Mouse (Mus musculus): ENCODE results near the gene Abcg4. TPM values are rescaled to one million over a fixed set of nuclear protein-coding genes. Genes with fewer than 3 reads are reported as not detected.
A peak's percentile ranks its signal among the peaks of the same experiment; 100 is the strongest.

The Abcg4 gene
- polyA plus RNA-seq, 1 experiment, result 1.2 TPM

DNA sequence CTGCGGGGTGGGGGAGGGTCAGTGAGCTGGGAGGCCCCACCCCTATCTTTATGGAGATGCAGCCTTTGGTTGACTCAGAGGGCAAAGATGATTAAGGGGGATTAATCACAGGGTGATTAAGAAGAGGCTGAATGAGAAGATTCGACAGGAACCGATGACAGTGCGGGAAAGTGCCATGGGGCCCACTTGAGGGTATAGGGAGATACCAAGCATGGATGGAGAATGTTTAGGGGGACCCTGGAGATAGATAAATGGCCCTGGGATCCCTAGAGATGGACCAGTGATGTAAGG is 25.8 kb upstream of the Abcg4 start:
- no peaks in the 10 kb centered on the region for H3K27me3 ChIP-seq (ENCODE audit: control insufficient read depth, insufficient read depth, low read length)
- 93% methylated on average over 4 of the region's 4 CpGs for WGBS
- H3K27ac ChIP-seq (ENCODE audit: control insufficient read depth, insufficient read depth, low read length), result no peak overlapping the region
- no peak overlapping the region for H3K4me3 ChIP-seq (ENCODE audit: control insufficient read depth, insufficient read depth, low read length)
- peaks cover 48% of the 10 kb centered on the region for H3K36me3 ChIP-seq (ENCODE audit: control insufficient read depth, insufficient read depth, low read length)
- TF ChIP-seq CTCF (IDR thresholded peaks at IDR 0.05; ENCODE audit: borderline replicate concordance, control insufficient read depth, extremely low read depth, insufficient read depth, low read length, poor library complexity), result no peak
- TF ChIP-seq POLR2A (IDR thresholded peaks at IDR 0.05; ENCODE audit: control insufficient read depth, extremely low read depth, insufficient read depth, low read length, poor library complexity), result no peak
- peaks cover 17% of the 10 kb centered on the region for H3K4me1 ChIP-seq (replicated peaks; ENCODE audit: control insufficient read depth, insufficient read depth, low read length)
- DNase-seq, result no peak

DNA sequence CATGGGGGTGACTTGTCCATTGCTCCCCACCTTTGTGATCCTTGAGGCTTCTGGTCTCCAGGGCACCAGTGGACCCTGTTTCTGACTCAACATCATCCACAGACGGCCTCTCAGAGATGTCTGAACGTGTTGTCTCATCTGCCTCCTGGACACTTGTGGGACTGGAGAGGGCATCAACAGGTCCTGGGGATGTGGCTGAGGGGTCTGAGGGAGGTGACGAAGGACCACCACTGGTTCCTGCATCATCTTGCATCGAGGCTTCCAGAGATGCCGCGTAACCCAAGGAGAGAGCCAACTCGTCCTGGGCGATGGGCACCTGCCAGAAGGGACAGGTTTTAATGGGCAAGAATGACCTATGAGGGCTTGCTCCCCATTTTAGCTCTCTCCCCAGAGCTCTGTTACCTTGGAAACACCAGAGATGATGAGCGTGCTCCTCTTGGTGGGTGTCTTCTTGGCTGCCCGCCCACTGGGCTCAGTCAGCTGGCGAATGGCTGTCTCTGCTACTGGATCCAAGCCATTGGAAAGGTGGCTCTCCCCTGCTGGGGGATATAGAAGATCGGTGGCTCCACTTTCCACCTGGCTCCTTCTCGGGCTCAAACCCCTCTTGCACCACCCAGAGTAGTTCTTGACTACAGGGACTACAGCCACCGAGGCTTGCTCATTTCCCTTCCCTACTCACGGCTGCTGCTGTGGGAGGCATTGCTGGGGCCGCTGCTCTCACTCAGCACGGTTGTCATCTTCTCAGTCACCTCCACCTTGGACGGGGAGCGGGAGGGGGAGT is 25.3 kb upstream of the Abcg4 start:
- no peak overlapping the region for H3K27ac ChIP-seq (ENCODE audit: control insufficient read depth, insufficient read depth, low read length)
- 95% methylated on average over 19 of the region's 19 CpGs for WGBS
- H3K4me1 ChIP-seq (replicated peaks; ENCODE audit: control insufficient read depth, insufficient read depth, low read length), result peaks cover 12% of the 10 kb centered on the region
- DNase-seq, result no peak
- H3K27me3 ChIP-seq (ENCODE audit: control insufficient read depth, insufficient read depth, low read length), result no peaks in the 10 kb centered on the region
- peaks cover 48% of the 10 kb centered on the region for H3K36me3 ChIP-seq (ENCODE audit: control insufficient read depth, insufficient read depth, low read length)
- TF ChIP-seq POLR2A (IDR thresholded peaks at IDR 0.05; ENCODE audit: control insufficient read depth, extremely low read depth, insufficient read depth, low read length, poor library complexity) (no peak), CTCF (IDR thresholded peaks at IDR 0.05; ENCODE audit: borderline replicate concordance, control insufficient read depth, extremely low read depth, insufficient read depth, low read length, poor library complexity) (no peak)
- no peak overlapping the region for H3K4me3 ChIP-seq (ENCODE audit: control insufficient read depth, insufficient read depth, low read length)

- Histone ChIP-seq H3K4me1 (replicated peaks; ENCODE audit: control insufficient read depth, insufficient read depth, low read length) (peaks cover 12% of the 10 kb centered on the region), H3K4me3 (ENCODE audit: control insufficient read depth, insufficient read depth, low read length) (no peak overlapping the region), H3K27ac (ENCODE audit: control insufficient read depth, insufficient read depth, low read length) (no peak overlapping the region), H3K36me3 (ENCODE audit: control insufficient read depth, insufficient read depth, low read length) (peaks cover 48% of the 10 kb centered on the region), H3K27me3 (ENCODE audit: control insufficient read depth, insufficient read depth, low read length) (no peaks in the 10 kb centered on the region)
- TF ChIP-seq CTCF (IDR thresholded peaks at IDR 0.05; ENCODE audit: borderline replicate concordance, control insufficient read depth, extremely low read depth, insufficient read depth, low read length, poor library complexity) (no peak), POLR2A (IDR thresholded peaks at IDR 0.05; ENCODE audit: control insufficient read depth, extremely low read depth, insufficient read depth, low read length, poor library complexity) (no peak)
- DNase-seq, result no peak
- 88% methylated on average over 27 of the region's 27 CpGs for WGBS
Observed at GRCm38 (mm10) chr9:44311136-44312134, 23.0 kb upstream of the Abcg4 start.

DNA sequence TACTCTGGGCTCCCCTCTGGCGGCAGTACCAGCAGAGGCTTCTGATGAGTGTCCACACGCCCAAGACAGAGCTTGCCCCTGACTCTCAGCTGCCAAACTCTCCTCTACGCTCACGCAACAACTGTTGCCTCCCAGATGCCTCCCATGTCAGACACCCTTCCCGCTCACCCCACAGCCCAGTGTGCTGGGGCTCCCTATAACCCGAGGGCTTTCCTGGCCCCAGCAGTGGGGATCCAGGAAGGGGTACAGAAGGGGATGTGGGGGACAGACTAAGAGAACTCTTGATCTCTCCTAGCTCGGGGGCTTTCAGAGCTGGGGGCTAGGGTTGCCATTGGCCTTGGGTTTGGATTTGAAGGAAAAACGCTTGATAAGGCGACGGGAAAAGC is 22.3 kb upstream of the Abcg4 start:
- no peak overlapping the region for H3K4me3 ChIP-seq (ENCODE audit: control insufficient read depth, insufficient read depth, low read length)
- TF ChIP-seq CTCF (IDR thresholded peaks at IDR 0.05; ENCODE audit: borderline replicate concordance, control insufficient read depth, extremely low read depth, insufficient read depth, low read length, poor library complexity) (no peak), POLR2A (IDR thresholded peaks at IDR 0.05; ENCODE audit: control insufficient read depth, extremely low read depth, insufficient read depth, low read length, poor library complexity) (no peak)

DNA sequence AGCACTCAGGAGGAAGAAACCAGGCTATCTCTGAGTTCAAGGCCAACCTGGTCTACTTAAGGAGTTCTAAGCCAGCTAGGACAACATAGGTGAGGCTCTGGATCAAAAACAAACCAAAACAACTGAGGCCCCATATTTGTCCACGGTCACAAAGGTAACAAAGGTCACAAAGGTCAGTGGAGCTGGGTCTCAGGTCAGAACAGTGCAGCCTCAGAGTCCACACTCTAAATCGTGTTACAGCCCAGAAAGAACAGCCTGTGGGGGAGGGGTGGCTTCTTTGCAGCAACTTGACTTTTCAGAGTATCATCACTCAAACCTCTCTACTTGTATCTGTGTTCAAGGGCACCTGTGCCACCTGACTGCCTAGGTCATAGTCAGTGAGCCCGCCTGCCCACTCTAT is 21.3 kb upstream of the Abcg4 start:
- TF ChIP-seq CTCF (IDR thresholded peaks at IDR 0.05; ENCODE audit: borderline replicate concordance, control insufficient read depth, extremely low read depth, insufficient read depth, low read length, poor library complexity), result no peak
- TF ChIP-seq POLR2A (IDR thresholded peaks at IDR 0.05; ENCODE audit: control insufficient read depth, extremely low read depth, insufficient read depth, low read length, poor library complexity), result no peak
- H3K4me1 ChIP-seq (replicated peaks; ENCODE audit: control insufficient read depth, insufficient read depth, low read length), result peaks cover 15% of the 10 kb centered on the region
- H3K4me3 ChIP-seq (ENCODE audit: control insufficient read depth, insufficient read depth, low read length), result no peak overlapping the region
- no peak overlapping the region for H3K27ac ChIP-seq (ENCODE audit: control insufficient read depth, insufficient read depth, low read length)
- 93% methylated on average over 3 of the region's 3 CpGs for WGBS
- peaks cover 32% of the 10 kb centered on the region for H3K36me3 ChIP-seq (ENCODE audit: control insufficient read depth, insufficient read depth, low read length)
- H3K27me3 ChIP-seq (ENCODE audit: control insufficient read depth, insufficient read depth, low read length), result no peaks in the 10 kb centered on the region
- no peak for DNase-seq

More for the DNA sequence above, 22.3 kb upstream of the Abcg4 start:
- DNase-seq, result no peak
- Histone ChIP-seq H3K27ac (ENCODE audit: control insufficient read depth, insufficient read depth, low read length) (no peak overlapping the region), H3K36me3 (ENCODE audit: control insufficient read depth, insufficient read depth, low read length) (peaks cover 42% of the 10 kb centered on the region), H3K4me1 (replicated peaks; ENCODE audit: control insufficient read depth, insufficient read depth, low read length) (peaks cover 15% of the 10 kb centered on the region), H3K27me3 (ENCODE audit: control insufficient read depth, insufficient read depth, low read length) (no peaks in the 10 kb centered on the region)
- 92% methylated on average over 10 of the region's 10 CpGs for WGBS

GRCm38 (mm10) chr9:44307248-44307647 is 18.8 kb upstream of the Abcg4 start:
- H3K4me3 ChIP-seq (ENCODE audit: control insufficient read depth, insufficient read depth, low read length), result no peak overlapping the region
- DNase-seq, result peak; percentile 41
- H3K4me1 ChIP-seq (replicated peaks; ENCODE audit: control insufficient read depth, insufficient read depth, low read length), result peaks cover 17% of the 10 kb centered on the region
- H3K27ac ChIP-seq (ENCODE audit: control insufficient read depth, insufficient read depth, low read length), result peak overlapping the region; percentile 93
- TF ChIP-seq CTCF (IDR thresholded peaks at IDR 0.05; ENCODE audit: borderline replicate concordance, control insufficient read depth, extremely low read depth, insufficient read depth, low read length, poor library complexity) (no peak), POLR2A (IDR thresholded peaks at IDR 0.05; ENCODE audit: control insufficient read depth, extremely low read depth, insufficient read depth, low read length, poor library complexity) (no peak)
- 76% methylated on average over 2 of the region's 2 CpGs for WGBS
- H3K36me3 ChIP-seq (ENCODE audit: control insufficient read depth, insufficient read depth, low read length), result peaks cover 13% of the 10 kb centered on the region
- H3K27me3 ChIP-seq (ENCODE audit: control insufficient read depth, insufficient read depth, low read length), result no peaks in the 10 kb centered on the region
